Mouse (Mus musculus): ENCODE data around the gene Slc35e2. TPM values are rescaled to one million over a fixed set of nuclear protein-coding genes. Genes with fewer than 3 reads are reported as not detected.
"Not testable (repeated sequence)": the region's sequence is repeated elsewhere in the genome, so short reads cannot be mapped to it uniquely, and the experiment has no call there.

The Slc35e2 gene
- total RNA-seq, 2 experiments from 2014 or later = 28.6 to 35.7 TPM

DNA sequence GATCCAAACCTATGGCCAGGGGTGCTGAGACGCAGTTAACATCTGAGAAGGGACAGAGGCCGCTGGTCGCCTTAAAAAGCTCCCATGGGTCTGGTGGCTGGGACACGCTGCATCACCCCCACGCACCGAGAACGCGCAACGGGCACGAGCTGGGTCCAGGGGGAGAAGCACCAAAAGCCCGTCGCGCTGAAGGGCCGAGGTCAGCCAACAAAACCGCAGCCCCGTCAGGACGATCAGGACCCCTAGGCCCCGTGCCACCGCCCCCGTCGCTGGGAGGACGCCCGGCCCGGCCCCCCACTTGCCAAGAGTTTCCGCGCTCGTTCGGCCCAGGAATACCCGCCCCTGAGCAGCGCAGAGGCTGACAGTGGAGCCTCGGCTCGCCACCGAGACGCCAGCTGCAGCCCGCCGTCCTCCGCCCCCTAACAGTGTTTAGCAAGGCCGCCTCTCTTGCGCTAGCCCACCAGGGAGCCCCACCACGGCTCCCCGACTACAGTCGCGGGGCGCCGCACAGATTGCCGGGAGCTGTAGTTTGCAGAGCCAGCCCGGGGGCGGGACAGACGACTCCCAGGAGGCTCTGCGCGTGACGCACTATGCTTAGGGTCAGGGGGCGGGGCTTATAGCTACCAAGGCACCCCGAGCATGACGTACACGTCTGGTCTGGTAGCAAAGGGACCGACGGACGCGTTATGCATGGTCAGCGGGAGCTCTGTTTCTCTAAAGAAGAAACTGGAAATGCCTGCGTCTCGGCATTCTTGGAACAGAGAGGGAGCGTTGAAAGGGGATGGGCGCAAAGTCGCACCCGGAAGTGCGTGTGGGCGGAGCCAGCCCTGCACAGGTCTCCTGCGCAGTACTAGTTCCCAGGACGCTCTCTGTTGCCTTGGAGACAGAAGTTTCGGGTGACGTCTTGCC is 67.7 kb downstream of the Slc35e2 start, which contains the start of gene Mib2:
Gene Mib2, minus strand, starts transcription at position 510 of the 909 bp plus-strand sequence.
- peak; percentile 94 to 96 for DNase-seq (ENCODE audit: low spot score in 2 of 2)

DNA sequence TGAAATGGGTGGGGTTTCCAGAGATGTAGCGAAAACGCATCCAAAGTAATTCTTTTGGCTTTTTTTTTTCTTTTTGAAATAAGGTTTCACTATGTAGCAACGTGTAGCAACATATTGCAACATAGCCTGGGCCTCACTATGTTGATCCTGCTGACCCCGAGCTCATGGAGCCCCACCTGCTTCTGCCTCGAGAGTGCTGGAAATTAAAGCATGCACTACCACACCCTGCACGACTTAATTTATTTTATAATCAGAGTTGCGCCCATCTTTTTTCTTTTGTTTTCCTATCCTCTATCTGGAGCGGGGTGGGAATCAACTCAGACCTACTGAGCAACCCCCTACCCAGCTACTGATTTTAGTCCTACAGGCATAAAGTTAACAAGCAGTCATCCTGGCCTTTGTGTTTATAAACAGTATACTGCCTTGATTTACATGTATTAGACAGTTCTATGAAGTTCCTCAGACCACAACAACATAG is 68.4 kb downstream of the Slc35e2 start:
- DNase-seq (ENCODE audit: low spot score in 2 of 2) = no peak

DNA sequence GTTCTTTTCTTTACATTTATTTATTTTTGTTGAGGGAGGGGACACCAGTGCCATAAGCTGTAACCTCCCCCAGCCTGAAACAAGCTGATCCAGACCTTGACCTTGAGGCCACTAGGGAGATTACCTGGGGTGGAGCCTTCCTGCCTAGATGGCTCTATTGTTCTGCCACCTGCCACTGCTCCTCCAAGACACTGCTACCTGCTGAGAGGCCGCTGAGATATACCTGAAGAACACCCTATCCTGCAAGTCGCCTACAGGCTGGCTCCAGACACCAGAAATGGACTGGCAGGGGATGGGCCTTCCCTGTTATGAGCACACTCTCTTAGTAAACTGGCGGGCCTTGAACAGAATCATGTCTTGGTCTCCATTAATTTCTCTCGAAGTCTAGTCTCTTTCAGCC is 69.0 kb downstream of the Slc35e2 start:
- not testable (repeated sequence) for DNase-seq (ENCODE audit: low spot score in 2 of 2)

DNA sequence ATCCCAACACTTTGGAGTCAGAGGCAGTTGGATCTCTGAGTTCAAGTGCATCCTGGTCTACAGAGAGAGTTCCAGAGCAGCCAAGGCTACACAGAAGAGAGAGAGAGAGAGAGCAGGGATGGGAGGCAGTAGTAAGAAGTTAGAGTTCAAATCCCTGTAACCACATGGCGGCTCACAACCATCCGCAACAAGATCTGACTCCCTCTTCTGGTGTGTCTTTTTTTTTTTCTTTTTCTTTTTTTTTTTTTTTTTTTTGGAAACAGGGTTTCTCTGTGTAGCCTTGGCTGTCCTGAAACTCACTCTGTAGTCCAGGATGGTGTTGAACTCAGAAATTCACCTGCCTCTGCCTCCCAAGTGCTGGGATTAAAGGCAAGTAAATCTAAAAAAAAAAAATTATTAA is 70.9 kb downstream of the Slc35e2 start:
- no peak for DNase-seq (ENCODE audit: low spot score in 2 of 2)

Other genes with a start within 250 kb of the Slc35e2 start
- gene Prkcz, start 240.1 kb upstream of the Slc35e2 start, total RNA-seq (2021) = 1 to 10 TPM; 5.5 to 7.6 TPM
- under 1 TPM in 1 of 2 experiments, not detected in 1; 0.16 TPM for gene Gabrd, start 203.3 kb upstream of the Slc35e2 start, total RNA-seq (2021)
- 1 to 10 TPM in 1 of 2 experiments, under 1 TPM in 1; 0.63 to 1.6 TPM for gene Cfap74, start 192.2 kb upstream of the Slc35e2 start, total RNA-seq (2021)
- 1 to 10 TPM; 5.9 to 7.5 TPM for gene Tmem52, start 132.3 kb upstream of the Slc35e2 start, total RNA-seq (2021)
- gene Gnb1, start 110.1 kb upstream of the Slc35e2 start, total RNA-seq (2021) = 100 to 1,000 TPM; 436 to 441 TPM
- 100 to 1,000 TPM; 160 to 313 TPM for gene Nadk, start 39.0 kb upstream of the Slc35e2 start, total RNA-seq (2021)
- 10 to 100 TPM; 56.8 to 62.0 TPM for gene Cdk11b, start 23.4 kb downstream of the Slc35e2 start, total RNA-seq (2021)
- not detected for gene Gm10563, start 44.0 kb downstream of the Slc35e2 start, total RNA-seq (2021)
- 10 to 100 TPM in 1 of 2 experiments, 1 to 10 TPM in 1; 5.6 to 12.8 TPM for gene Mmp23, start 52.0 kb downstream of the Slc35e2 start, total RNA-seq (2021)
- gene Mib2, start 67.8 kb downstream of the Slc35e2 start, total RNA-seq (2021) = 10 to 100 TPM; 57.1 to 59.7 TPM
- gene Fndc10, start 92.9 kb downstream of the Slc35e2 start, total RNA-seq (2021) = 10 to 100 TPM; 31.5 to 48.1 TPM
- gene Ssu72, start 103.4 kb downstream of the Slc35e2 start, total RNA-seq (2021) = 100 to 1,000 TPM in 1 of 2 experiments, 10 to 100 TPM in 1; 92.0 to 105 TPM
- under 1 TPM; 0.48 to 0.89 TPM for gene Tmem240, start 133.4 kb downstream of the Slc35e2 start, total RNA-seq (2021)
- 10 to 100 TPM; 96.2 to 99.8 TPM for gene Atad3a, start 159.7 kb downstream of the Slc35e2 start, total RNA-seq (2021)
- gene Vwa1, start 173.3 kb downstream of the Slc35e2 start, total RNA-seq (2021) = 10 to 100 TPM in 1 of 2 experiments, 1 to 10 TPM in 1; 3.8 to 12.3 TPM
- under 1 TPM; 0.56 to 0.70 TPM for gene Tmem88b, start 184.5 kb downstream of the Slc35e2 start, total RNA-seq (2021)
- gene Ankrd65, start 189.0 kb downstream of the Slc35e2 start, total RNA-seq (2021) = not detected
- gene Mrpl20, start 201.5 kb downstream of the Slc35e2 start, total RNA-seq (2021) = 100 to 1,000 TPM; 143 to 148 TPM
- gene Ccnl2, start 211.1 kb downstream of the Slc35e2 start, total RNA-seq (2021) = 100 to 1,000 TPM; 112 to 146 TPM
- gene Aurkaip1, start 229.9 kb downstream of the Slc35e2 start, total RNA-seq (2021) = 100 to 1,000 TPM; 142 to 164 TPM
- 10 to 100 TPM; 40.0 to 43.1 TPM for gene Mxra8, start 238.3 kb downstream of the Slc35e2 start, total RNA-seq (2021)
- gene Dvl1, start 246.0 kb downstream of the Slc35e2 start, total RNA-seq (2021) = 10 to 100 TPM; 62.3 to 87.0 TPM